Mouse (Mus musculus): ENCODE measurements around the gene Zwint. TPM values are rescaled to one million over a fixed set of nuclear protein-coding genes. Genes with fewer than 3 reads are reported as not detected.

The Zwint gene
- polyA plus RNA-seq, 1 experiment from 2014 or later: 354 TPM

GRCm38 (mm10) chr10:72655017-72655509 is 418 bp downstream of the Zwint start:
- Histone ChIP-seq H3K4me3 (ENCODE audit: low read depth, low read length) (peak overlapping the region; percentile 58), H3K27ac (replicated peaks; ENCODE audit: low read depth, low read length) (0 out of 2 replicates have a peak overlapping the region, but pooled peaks have one; percentile 49), H3K9ac (ENCODE audit: low read length) (peak overlapping the region; percentile 61), H3K36me3 (ENCODE audit: control insufficient read depth, insufficient read depth, low read length) (peaks cover 10% of the 10 kb centered on the region), H3K4me2 (ENCODE audit: low read depth, severe bottlenecking) (peak overlapping the region; percentile 46), H3K4me1 (ENCODE audit: control insufficient read depth, insufficient read depth, low read length) (no peaks in the 10 kb centered on the region), H3K9me3 (ENCODE audit: control insufficient read depth, low read length) (no peaks in the 10 kb centered on the region), H3K27me3 (ENCODE audit: control insufficient read depth, insufficient read depth, low read length) (no peaks in the 10 kb centered on the region)
- DNase-seq (ENCODE audit: low spot score) (peak; percentile 57), ATAC-seq (ENCODE audit: insufficient number of reproducible peaks, low FRiP score, low TSS enrichment, low read depth) (peak; percentile 69)
- WGBS: 2% methylated on average over 15 of the region's 15 CpGs

GRCm38 (mm10) chr10:72659198-72659597 is 4.6 kb downstream of the Zwint start:
- Histone ChIP-seq H3K27ac (replicated peaks; ENCODE audit: low read depth, low read length) (no peak overlapping the region), H3K9ac (ENCODE audit: low read length) (no peak overlapping the region), H3K36me3 (ENCODE audit: control insufficient read depth, insufficient read depth, low read length) (peaks cover 14% of the 10 kb centered on the region), H3K27me3 (ENCODE audit: control insufficient read depth, insufficient read depth, low read length) (no peaks in the 10 kb centered on the region), H3K4me1 (ENCODE audit: control insufficient read depth, insufficient read depth, low read length) (no peaks in the 10 kb centered on the region), H3K9me3 (ENCODE audit: control insufficient read depth, low read length) (no peaks in the 10 kb centered on the region), H3K4me3 (ENCODE audit: low read depth, low read length) (no peak overlapping the region), H3K4me2 (ENCODE audit: low read depth, severe bottlenecking) (no peak overlapping the region)
- 90% methylated on average over 5 of the region's 5 CpGs for WGBS
- no peak for ATAC-seq (ENCODE audit: insufficient number of reproducible peaks, low FRiP score, low TSS enrichment, low read depth)
- DNase-seq (ENCODE audit: low spot score): no peak

GRCm38 (mm10) chr10:72660350-72660749 is 5.7 kb downstream of the Zwint start:
- WGBS: 94% methylated on average over 1 of the region's 1 CpGs
- no peaks in the 10 kb centered on the region for H3K4me1 ChIP-seq (ENCODE audit: control insufficient read depth, insufficient read depth, low read length)
- no peak overlapping the region for H3K4me3 ChIP-seq (ENCODE audit: low read depth, low read length)
- no peaks in the 10 kb centered on the region for H3K27me3 ChIP-seq (ENCODE audit: control insufficient read depth, insufficient read depth, low read length)
- no peaks in the 10 kb centered on the region for H3K9me3 ChIP-seq (ENCODE audit: control insufficient read depth, low read length)
- peaks cover 14% of the 10 kb centered on the region for H3K36me3 ChIP-seq (ENCODE audit: control insufficient read depth, insufficient read depth, low read length)
- ATAC-seq (ENCODE audit: insufficient number of reproducible peaks, low FRiP score, low TSS enrichment, low read depth): no peak
- no peak overlapping the region for H3K4me2 ChIP-seq (ENCODE audit: low read depth, severe bottlenecking)
- H3K27ac ChIP-seq (replicated peaks; ENCODE audit: low read depth, low read length): no peak overlapping the region
- no peak for DNase-seq (ENCODE audit: low spot score)
- no peak overlapping the region for H3K9ac ChIP-seq (ENCODE audit: low read length)

GRCm38 (mm10) chr10:72667856-72668255 is 13.2 kb downstream of the Zwint start:
- Histone ChIP-seq H3K36me3 (ENCODE audit: control insufficient read depth, insufficient read depth, low read length) (peaks cover 4% of the 10 kb centered on the region; the same call in 1 of the 2 replicates), H3K4me1 (ENCODE audit: control insufficient read depth, insufficient read depth, low read length) (no peaks in the 10 kb centered on the region), H3K27me3 (ENCODE audit: control insufficient read depth, insufficient read depth, low read length) (no peaks in the 10 kb centered on the region), H3K9me3 (ENCODE audit: control insufficient read depth, low read length) (no peaks in the 10 kb centered on the region), H3K9ac (ENCODE audit: low read length) (no peak overlapping the region), H3K4me2 (ENCODE audit: low read depth, severe bottlenecking) (no peak overlapping the region), H3K27ac (replicated peaks; ENCODE audit: low read depth, low read length) (no peak overlapping the region), H3K4me3 (ENCODE audit: low read depth, low read length) (no peak overlapping the region)
- DNase-seq (ENCODE audit: low spot score): no peak
- no peak for ATAC-seq (ENCODE audit: insufficient number of reproducible peaks, low FRiP score, low TSS enrichment, low read depth)
- WGBS: 92% methylated on average over 5 of the region's 5 CpGs

- no peak overlapping the region for H3K4me2 ChIP-seq (ENCODE audit: low read depth, severe bottlenecking)
- H3K27ac ChIP-seq (replicated peaks; ENCODE audit: low read depth, low read length): no peak overlapping the region
- no peak overlapping the region for H3K9ac ChIP-seq (ENCODE audit: low read length)
- H3K27me3 ChIP-seq (ENCODE audit: control insufficient read depth, insufficient read depth, low read length): no peaks in the 10 kb centered on the region
- no peaks in the 10 kb centered on the region for H3K9me3 ChIP-seq (ENCODE audit: control insufficient read depth, low read length)
- H3K36me3 ChIP-seq (ENCODE audit: control insufficient read depth, insufficient read depth, low read length): peaks cover 2% of the 10 kb centered on the region; the same call in 1 of the 2 replicates
- DNase-seq (ENCODE audit: low spot score) (no peak), ATAC-seq (ENCODE audit: insufficient number of reproducible peaks, low FRiP score, low TSS enrichment, low read depth) (no peak)
- H3K4me3 ChIP-seq (ENCODE audit: low read depth, low read length): no peak overlapping the region
- no peaks in the 10 kb centered on the region for H3K4me1 ChIP-seq (ENCODE audit: control insufficient read depth, insufficient read depth, low read length)
- WGBS: 96% methylated on average over 1 of the region's 1 CpGs
These were observed 14.4 kb downstream of the Zwint start for GRCm38 (mm10) chr10:72669086-72669485.

- WGBS: 94% methylated on average over 6 of the region's 6 CpGs
- Histone ChIP-seq H3K4me2 (ENCODE audit: low read depth, severe bottlenecking) (no peak overlapping the region), H3K27ac (replicated peaks; ENCODE audit: low read depth, low read length) (no peak overlapping the region), H3K9me3 (ENCODE audit: control insufficient read depth, low read length) (no peaks in the 10 kb centered on the region), H3K36me3 (ENCODE audit: control insufficient read depth, insufficient read depth, low read length) (peaks cover 6% of the 10 kb centered on the region; the same call in 1 of the 2 replicates), H3K4me1 (ENCODE audit: control insufficient read depth, insufficient read depth, low read length) (no peaks in the 10 kb centered on the region), H3K9ac (ENCODE audit: low read length) (no peak overlapping the region), H3K27me3 (ENCODE audit: control insufficient read depth, insufficient read depth, low read length) (no peaks in the 10 kb centered on the region), H3K4me3 (ENCODE audit: low read depth, low read length) (no peak overlapping the region)
- ATAC-seq (ENCODE audit: insufficient number of reproducible peaks, low FRiP score, low TSS enrichment, low read depth): no peak
- DNase-seq (ENCODE audit: low spot score): no peak
These were observed 21.3 kb downstream of the Zwint start for GRCm38 (mm10) chr10:72675971-72676370.

- ATAC-seq (ENCODE audit: insufficient number of reproducible peaks, low FRiP score, low TSS enrichment, low read depth) (no peak), DNase-seq (ENCODE audit: low spot score) (no peak)
- no peak overlapping the region for H3K4me2 ChIP-seq (ENCODE audit: low read depth, severe bottlenecking)
- peaks cover 6% of the 10 kb centered on the region; the same call in 1 of the 2 replicates for H3K36me3 ChIP-seq (ENCODE audit: control insufficient read depth, insufficient read depth, low read length)
- no peak overlapping the region for H3K9ac ChIP-seq (ENCODE audit: low read length)
- no peaks in the 10 kb centered on the region for H3K9me3 ChIP-seq (ENCODE audit: control insufficient read depth, low read length)
- H3K27ac ChIP-seq (replicated peaks; ENCODE audit: low read depth, low read length): no peak overlapping the region
- WGBS: 86% methylated on average over 1 of the region's 1 CpGs
- no peaks in the 10 kb centered on the region for H3K27me3 ChIP-seq (ENCODE audit: control insufficient read depth, insufficient read depth, low read length)
- H3K4me1 ChIP-seq (ENCODE audit: control insufficient read depth, insufficient read depth, low read length): no peaks in the 10 kb centered on the region
- no peak overlapping the region for H3K4me3 ChIP-seq (ENCODE audit: low read depth, low read length)
These were observed 21.9 kb downstream of the Zwint start for GRCm38 (mm10) chr10:72676550-72676949.

- Histone ChIP-seq H3K4me3 (ENCODE audit: low read depth, low read length) (no peak overlapping the region), H3K27ac (replicated peaks; ENCODE audit: low read depth, low read length) (no peak overlapping the region), H3K27me3 (ENCODE audit: control insufficient read depth, insufficient read depth, low read length) (no peaks in the 10 kb centered on the region), H3K9ac (ENCODE audit: low read length) (no peak overlapping the region), H3K4me1 (ENCODE audit: control insufficient read depth, insufficient read depth, low read length) (no peaks in the 10 kb centered on the region), H3K9me3 (ENCODE audit: control insufficient read depth, low read length) (no peaks in the 10 kb centered on the region), H3K36me3 (ENCODE audit: control insufficient read depth, insufficient read depth, low read length) (peaks cover 5% of the 10 kb centered on the region; the same call in 1 of the 2 replicates), H3K4me2 (ENCODE audit: low read depth, severe bottlenecking) (no peak overlapping the region)
- WGBS: 93% methylated on average over 4 of the region's 4 CpGs
- no peak for ATAC-seq (ENCODE audit: insufficient number of reproducible peaks, low FRiP score, low TSS enrichment, low read depth)
- no peak for DNase-seq (ENCODE audit: low spot score)
These were observed 24.4 kb downstream of the Zwint start for GRCm38 (mm10) chr10:72679086-72679485.

- ATAC-seq (ENCODE audit: insufficient number of reproducible peaks, low FRiP score, low TSS enrichment, low read depth) (no peak), DNase-seq (ENCODE audit: low spot score) (no peak)
- 86% methylated on average over 5 of the region's 5 CpGs for WGBS
These were observed 46.4 kb downstream of the Zwint start for GRCm38 (mm10) chr10:72701092-72701491.

More at GRCm38 (mm10) chr10:72701092-72701491, 46.4 kb downstream of the Zwint start:
- H3K9ac ChIP-seq (ENCODE audit: low read length): no peak overlapping the region
- no peak overlapping the region for H3K27ac ChIP-seq (replicated peaks; ENCODE audit: low read depth, low read length)
- no peaks in the 10 kb centered on the region for H3K27me3 ChIP-seq (ENCODE audit: control insufficient read depth, insufficient read depth, low read length)
- H3K36me3 ChIP-seq (ENCODE audit: control insufficient read depth, insufficient read depth, low read length): no peaks in the 10 kb centered on the region
- H3K4me1 ChIP-seq (ENCODE audit: control insufficient read depth, insufficient read depth, low read length): no peaks in the 10 kb centered on the region
- no peaks in the 10 kb centered on the region for H3K9me3 ChIP-seq (ENCODE audit: control insufficient read depth, low read length)
- no peak overlapping the region for H3K4me2 ChIP-seq (ENCODE audit: low read depth, severe bottlenecking)
- no peak overlapping the region for H3K4me3 ChIP-seq (ENCODE audit: low read depth, low read length)

All from limb, embryonic 11.5 days (tissue).